10 mouse cellular contexts compared by ENCODE assay signal in genomic region chr3:87511971-87512765, GRCm38 (mm10). TPM values are rescaled to one million over a fixed set of nuclear protein-coding genes. Genes with fewer than 3 reads are reported as not detected.
DNase-seq lines count a peak whose midpoint lies in the region; ATAC-seq and TF ChIP-seq lines count a peak whose summit lies in the region.
"Had no signal": no experiment of that assay in that cellular context is flagged by ENCODE, and none has a peak within 500 bp of the region (broad histone marks: within the 10 kb centered on the region; RNA-seq: fewer than 3 reads in every experiment).

No protein-coding gene starts in this region.

- 17% methylated on average over 16 of the region's 16 CpGs for WGBS in heart, embryonic 16.5 days
- WGBS in hindbrain, embryonic 13.5 days, result 62% methylated on average over 16 of the region's 16 CpGs

- dilution Hi-C loops in CH12.LX (cut with MboI; ENCODE audit: extremely low pct_ligation_motif_present, extremely low pct_unique_long_range_greater_than_20kb, low sequenced_read_pairs), result no loop called here

- H3K4me3 ChIP-seq in heart, embryonic 16.5 days (ENCODE audit: low read length), result no peak overlapping the region
- H3K4me3 ChIP-seq in CH12.LX (replicated peaks in 1 of 3; ENCODE audit: low read depth in 2 of 3, low read length in 2 of 3, poor library complexity in 1 of 3), result peak overlapping the region in 2 of 3 experiments; percentile 48 to 59
- no peak overlapping the region for H3K4me3 ChIP-seq in hindbrain, embryonic 13.5 days
- H3K4me3 ChIP-seq: gastrocnemius, adult 2 months; neural tube, embryonic 15.5 days had no signal

- H3K79me2 ChIP-seq in CH12.LX (replicated peaks; ENCODE audit: control insufficient read depth, extremely low read depth, insufficient read depth, poor library complexity, severe bottlenecking), result no peaks in the 10 kb centered on the region

- no peak; the same call in 1 of the 2 replicates for TF ChIP-seq RAD21 in CH12.LX (IDR thresholded peaks at IDR 0.05; ENCODE audit: low read depth, low read length)

- DNase-seq in heart, postnatal 10 days, result no peak
- peak; percentile 85 for DNase-seq in CH12.LX (ENCODE audit: extremely low read depth)
- no peak for DNase-seq in ovary, adult 18-20 months (ENCODE audit: low spot score)
- DNase-seq: cerebellum, postnatal 25 days; gastrocnemius, adult 2 months had no signal

- 0 out of 2 replicates have a peak, but pooled peaks have one; percentile 15 for ATAC-seq in heart, embryonic 16.5 days (replicated peaks; ENCODE audit: extremely low read depth, insufficient read depth, low FRiP score)
- peak; percentile 25 for ATAC-seq in activated CD4-positive, CD25-positive, alpha-beta regulatory T cell, adult 4 months
- ATAC-seq in monocyte, adult 5-6 weeks (replicated peaks; ENCODE audit: insufficient number of reproducible peaks, low FRiP score, low TSS enrichment, poor library complexity, severe bottlenecking), result peak; percentile 29; the same call in 1 of the 2 replicates
- ATAC-seq in hindbrain, embryonic 13.5 days (ENCODE audit: low FRiP score), result no peak

- H3K4me1 ChIP-seq in heart, embryonic 16.5 days (ENCODE audit: control insufficient read depth, insufficient read depth, low read length), result peaks cover 44% of the 10 kb centered on the region
- peaks cover 41 to 92% of the 10 kb centered on the region in 2 experiments for H3K4me1 ChIP-seq in CH12.LX (ENCODE audit: control insufficient read depth in 1 of 2, insufficient read depth in 2 of 2)
- H3K4me1 ChIP-seq in hindbrain, embryonic 13.5 days (replicated peaks), result peaks cover 6% of the 10 kb centered on the region; the same call in 1 of the 2 replicates

- H3K27me3 ChIP-seq in heart, embryonic 16.5 days (ENCODE audit: control insufficient read depth, insufficient read depth, low read length), result peaks cover 3% of the 10 kb centered on the region; the same call in 1 of the 2 replicates
- no peaks in the 10 kb centered on the region for H3K27me3 ChIP-seq in CH12.LX (replicated peaks)
- no peaks in the 10 kb centered on the region for H3K27me3 ChIP-seq in hindbrain, embryonic 13.5 days
- H3K27me3 ChIP-seq: neural tube, embryonic 15.5 days had no signal

- H3K36me3 ChIP-seq in heart, embryonic 16.5 days (ENCODE audit: control insufficient read depth, insufficient read depth), result no peaks in the 10 kb centered on the region
- peaks cover 0 to 2% of the 10 kb centered on the region in 2 experiments for H3K36me3 ChIP-seq in CH12.LX (replicated peaks in 1 of 2; ENCODE audit: control insufficient read depth in 1 of 2, insufficient read depth in 1 of 2, low read length in 1 of 2)
- H3K36me3 ChIP-seq in hindbrain, embryonic 13.5 days, result no peaks in the 10 kb centered on the region
- H3K36me3 ChIP-seq: neural tube, embryonic 15.5 days had no signal

- H3K9ac ChIP-seq in heart, embryonic 16.5 days (ENCODE audit: low read length), result peak overlapping the region; percentile 41; the same call in 1 of the 2 replicates
- no peak overlapping the region for H3K9ac ChIP-seq in CH12.LX (ENCODE audit: insufficient read depth, low read depth)
- H3K9ac ChIP-seq in hindbrain, embryonic 13.5 days, result no peak overlapping the region
- H3K9ac ChIP-seq: neural tube, embryonic 15.5 days had no signal

- H3K9me3 ChIP-seq in heart, embryonic 16.5 days (replicated peaks; ENCODE audit: control insufficient read depth, low read length), result no peaks in the 10 kb centered on the region
- H3K9me3 ChIP-seq in CH12.LX (replicated peaks; ENCODE audit: low read length), result no peaks in the 10 kb centered on the region
- no peaks in the 10 kb centered on the region for H3K9me3 ChIP-seq in hindbrain, embryonic 13.5 days
- H3K9me3 ChIP-seq: neural tube, embryonic 15.5 days had no signal

- in situ Hi-C loops in CH12.LX (cut with MboI; ENCODE audit: low pct_ligation_motif_present, low pct_unique_long_range_greater_than_20kb, low sequenced_read_pairs), result no loop called here

- intact Hi-C loops in heart, postnatal 10 days (cut with DNase I), result no loop called here

- 0 out of 2 replicates have a peak, but pooled peaks have one; percentile 43 for TF ChIP-seq POLR2A in CH12.LX (IDR thresholded peaks at IDR 0.05; ENCODE audit: low read depth, low read length)

- no peak for TF ChIP-seq CTCF in CH12.LX (conservative IDR thresholded peaks at IDR 0.05 in 1 of 2, IDR thresholded peaks at IDR 0.05 in 1 of 2; ENCODE audit: low read depth in 2 of 2, low read length in 2 of 2)

- no peak overlapping the region for H3K27ac ChIP-seq in heart, embryonic 16.5 days (ENCODE audit: low read length)
- peak overlapping the region; percentile 19; the same call in 1 of the 2 replicates for H3K27ac ChIP-seq in CH12.LX (ENCODE audit: insufficient read depth, low read depth)
- H3K27ac ChIP-seq in hindbrain, embryonic 13.5 days, result no peak overlapping the region
- H3K27ac ChIP-seq: gastrocnemius, adult 2 months; neural tube, embryonic 15.5 days had no signal

- TF ChIP-seq EP300 in CH12.LX (IDR thresholded peaks at IDR 0.05; ENCODE audit: low read length), result peak; percentile 41; the same call in 1 of the 2 replicates

- H3K4me2 ChIP-seq in heart, embryonic 16.5 days (ENCODE audit: low read depth, low read length), result peak overlapping the region; percentile 26
- H3K4me2 ChIP-seq in CH12.LX (ENCODE audit: insufficient read depth, low read depth, poor library complexity, severe bottlenecking), result peak overlapping the region; percentile 24; the same call in 1 of the 2 replicates
- no peak overlapping the region for H3K4me2 ChIP-seq in hindbrain, embryonic 13.5 days
- H3K4me2 ChIP-seq: neural tube, embryonic 15.5 days had no signal

TF ChIP-seq in CH12.LX, 34 proteins besides CTCF, POLR2A, EP300 and RAD21:
- 0 out of 2 replicates have a peak, but pooled peaks have one; percentile 26 for TF ChIP-seq MEF2A (IDR thresholded peaks at IDR 0.05; ENCODE audit: borderline replicate concordance, low read depth, low read length)
- peak; percentile 34; the same call in 1 of the 2 replicates for TF ChIP-seq ELF1 (IDR thresholded peaks at IDR 0.05; ENCODE audit: low read depth, low read length)
- no peak for TF ChIP-seq SMC3 (IDR thresholded peaks at IDR 0.05; ENCODE audit: low read depth, low read length)
- no peak for TF ChIP-seq POLR2AphosphoS2 (IDR thresholded peaks at IDR 0.05; ENCODE audit: low read depth, low read length)
- TF ChIP-seq ZC3H11A (IDR thresholded peaks at IDR 0.05; ENCODE audit: low read depth, low read length), result no peak
- TF ChIP-seq MAX (IDR thresholded peaks at IDR 0.05; ENCODE audit: low read length), result 0 out of 2 replicates have a peak, but pooled peaks have one; percentile 11
- TF ChIP-seq IRF4 (IDR thresholded peaks at IDR 0.05; ENCODE audit: low read depth, low read length), result peak; percentile 49
- TF ChIP-seq ETS1 (conservative IDR thresholded peaks at IDR 0.05; ENCODE audit: low read depth, low read length), result peak; percentile 90
- peak; percentile 54 for TF ChIP-seq NELFE (IDR thresholded peaks at IDR 0.05; ENCODE audit: low read depth, low read length)
- no peak for TF ChIP-seq JUN (IDR thresholded peaks at IDR 0.05; ENCODE audit: insufficient read depth, low read depth, low read length)
- TF ChIP-seq USF1 (IDR thresholded peaks at IDR 0.05; ENCODE audit: low read depth, low read length), result no peak
- peak; percentile 69 for TF ChIP-seq TCF12 (IDR thresholded peaks at IDR 0.05; ENCODE audit: low read depth, low read length)
- TF ChIP-seq SIN3A (IDR thresholded peaks at IDR 0.05; ENCODE audit: low read length), result peak; percentile 63; the same call in 1 of the 2 replicates
- peak; percentile 81 for TF ChIP-seq MXI1 (IDR thresholded peaks at IDR 0.05; ENCODE audit: low read depth, low read length)
- TF ChIP-seq CHD2 (IDR thresholded peaks at IDR 0.05; ENCODE audit: low read length), result no peak
- TF ChIP-seq TBP (conservative IDR thresholded peaks at IDR 0.05; ENCODE audit: low read depth, low read length), result 0 out of 2 replicates have a peak, but pooled peaks have one; percentile 56
- no peak for TF ChIP-seq ZNF384 (IDR thresholded peaks at IDR 0.05; ENCODE audit: low read depth, low read length)
- TF ChIP-seq MAZ (IDR thresholded peaks at IDR 0.05; ENCODE audit: low read depth, low read length), result no peak
- TF ChIP-seq BHLHE40 (IDR thresholded peaks at IDR 0.05; ENCODE audit: low read depth, low read length), result peak; percentile 95
- TF ChIP-seq MAFK (IDR thresholded peaks at IDR 0.05; ENCODE audit: insufficient replicate concordance, low read length), result 0 out of 2 replicates have a peak, but pooled peaks have one; percentile 41
TF ChIP-seq in CH12.LX: peak in this region for 12.

RNA-seq across cellular contexts. Expression of gene Etv3, which starts 13.0 kb away (rescaled TPM):
- 11.5 and 11.8 TPM in 2 replicates for polyA plus RNA-seq in heart, embryonic 16.5 days (2015; fragmentation: Nextera tagmentation; extraction: Ambion mirVana)
- 10 to 100 TPM; 17.1 to 18.3 TPM for total RNA-seq in heart, postnatal 10 days (2021)
- total RNA-seq in CH12.LX (2012; rRNA removed), result 12.6 and 13.1 TPM in 2 replicates
- total RNA-seq in CH12.LX (2014; rRNA removed), result 16.8 and 17.3 TPM in 2 replicates
- 22.7 and 24.1 TPM in 2 replicates for polyA plus RNA-seq in CH12.LX (2012; ENCODE audit: insufficient read length, low read depth)
- 10 to 100 TPM; 17.7 to 23.4 TPM for polyA plus RNA-seq in activated CD4-positive, CD25-positive, alpha-beta regulatory T cell, adult 4 months (2017; shearing (Covaris generic))
- 33.2 to 39.3 TPM (median 38.3 TPM) in 3 replicates for total RNA-seq in monocyte, adult 5-6 weeks (2017)
- polyA plus RNA-seq in hindbrain, embryonic 13.5 days (2015; fragmentation: Nextera tagmentation; extraction: Ambion mirVana), result 10.1 and 10.9 TPM in 2 replicates

Comparison
In these comparisons a context has a peak if more than half of its experiments do, and no peak if none do; other contexts are left out.
1. H3K4me3 ChIP-seq: peak in CH12.LX (2 of 3); none in heart, embryonic 16.5 days (single experiment) and hindbrain, embryonic 13.5 days (single experiment).